Mouse (Mus musculus): ENCODE data around the gene Trrap. TPM values are rescaled to one million over a fixed set of nuclear protein-coding genes. Genes with fewer than 3 reads are reported as not detected.
A peak's percentile ranks its signal among the peaks of the same experiment; 100 is the strongest.

Trrap gene
- polyA plus RNA-seq, 1 experiment from 2014 or later = 47.2 TPM

- 81% methylated on average over 11 of the region's 11 CpGs for WGBS
- H3K36me3 ChIP-seq (ENCODE audit: control insufficient read depth, insufficient read depth) = peaks cover 5% of the 10 kb centered on the region; the same call in 1 of the 2 replicates
- no peak overlapping the region for H3K4me2 ChIP-seq (ENCODE audit: low read depth, low read length)
- H3K9me3 ChIP-seq (replicated peaks; ENCODE audit: control insufficient read depth, low read length) = no peaks in the 10 kb centered on the region
- no peak overlapping the region for H3K4me3 ChIP-seq (ENCODE audit: low read length)
- no peak for ATAC-seq (replicated peaks; ENCODE audit: extremely low read depth, insufficient read depth, low FRiP score)
- no peak overlapping the region for H3K27ac ChIP-seq (ENCODE audit: low read length)
- no peak overlapping the region for H3K9ac ChIP-seq (ENCODE audit: low read length)
- H3K4me1 ChIP-seq (ENCODE audit: control insufficient read depth, insufficient read depth, low read length) = peaks cover 13% of the 10 kb centered on the region
- H3K27me3 ChIP-seq (ENCODE audit: control insufficient read depth, insufficient read depth, low read length) = peaks cover 13% of the 10 kb centered on the region
Measured at GRCm38 (mm10) chr5:144766646-144767045, 886 bp upstream of the Trrap start.

GRCm38 (mm10) chr5:144767911-144768841, 644 bp downstream of the Trrap start:
- peak; percentile 92 for ATAC-seq (replicated peaks; ENCODE audit: extremely low read depth, insufficient read depth, low FRiP score)
- Histone ChIP-seq H3K9ac (ENCODE audit: low read length) (peak overlapping the region; percentile 96), H3K4me1 (ENCODE audit: control insufficient read depth, insufficient read depth, low read length) (peaks cover 13% of the 10 kb centered on the region), H3K27me3 (ENCODE audit: control insufficient read depth, insufficient read depth, low read length) (0 out of 2 replicates have a peak, but pooled peaks cover under 1% of the 10 kb centered on the region), H3K27ac (ENCODE audit: low read length) (peak overlapping the region; percentile 97), H3K4me3 (ENCODE audit: low read length) (peak overlapping the region; percentile 92), H3K36me3 (ENCODE audit: control insufficient read depth, insufficient read depth) (peaks cover 11% of the 10 kb centered on the region; the same call in 1 of the 2 replicates), H3K9me3 (replicated peaks; ENCODE audit: control insufficient read depth, low read length) (no peaks in the 10 kb centered on the region), H3K4me2 (ENCODE audit: low read depth, low read length) (peak overlapping the region; percentile 69)
- WGBS = under 1% methylated on average over 92 of the region's 92 CpGs

- Histone ChIP-seq H3K9ac (ENCODE audit: low read length) (peak overlapping the region; percentile 96), H3K27me3 (ENCODE audit: control insufficient read depth, insufficient read depth, low read length) (no peaks in the 10 kb centered on the region), H3K36me3 (ENCODE audit: control insufficient read depth, insufficient read depth) (peaks cover 13% of the 10 kb centered on the region; the same call in 1 of the 2 replicates), H3K4me1 (ENCODE audit: control insufficient read depth, insufficient read depth, low read length) (peaks cover 13% of the 10 kb centered on the region), H3K4me2 (ENCODE audit: low read depth, low read length) (peak overlapping the region; percentile 69), H3K9me3 (replicated peaks; ENCODE audit: control insufficient read depth, low read length) (no peaks in the 10 kb centered on the region), H3K27ac (ENCODE audit: low read length) (peak overlapping the region; percentile 97), H3K4me3 (ENCODE audit: low read length) (peak overlapping the region; percentile 92)
- ATAC-seq (replicated peaks; ENCODE audit: extremely low read depth, insufficient read depth, low FRiP score) = no peak
- 11% methylated on average over 8 of the region's 8 CpGs for WGBS
Measured at GRCm38 (mm10) chr5:144769067-144769482, 1.5 kb downstream of the Trrap start.

GRCm38 (mm10) chr5:144773231-144773630, 5.7 kb downstream of the Trrap start:
- no peak for ATAC-seq (replicated peaks; ENCODE audit: extremely low read depth, insufficient read depth, low FRiP score)
- Histone ChIP-seq H3K36me3 (ENCODE audit: control insufficient read depth, insufficient read depth) (peaks cover 26% of the 10 kb centered on the region), H3K27me3 (ENCODE audit: control insufficient read depth, insufficient read depth, low read length) (no peaks in the 10 kb centered on the region), H3K4me1 (ENCODE audit: control insufficient read depth, insufficient read depth, low read length) (peaks cover 13% of the 10 kb centered on the region), H3K27ac (ENCODE audit: low read length) (no peak overlapping the region), H3K9ac (ENCODE audit: low read length) (no peak overlapping the region), H3K4me3 (ENCODE audit: low read length) (no peak overlapping the region), H3K4me2 (ENCODE audit: low read depth, low read length) (no peak overlapping the region), H3K9me3 (replicated peaks; ENCODE audit: control insufficient read depth, low read length) (no peaks in the 10 kb centered on the region)
- WGBS = 88% methylated on average over 6 of the region's 6 CpGs

- ATAC-seq (replicated peaks; ENCODE audit: extremely low read depth, insufficient read depth, low FRiP score) = no peak
- Histone ChIP-seq H3K9me3 (replicated peaks; ENCODE audit: control insufficient read depth, low read length) (no peaks in the 10 kb centered on the region), H3K4me2 (ENCODE audit: low read depth, low read length) (no peak overlapping the region), H3K27ac (ENCODE audit: low read length) (no peak overlapping the region), H3K4me1 (ENCODE audit: control insufficient read depth, insufficient read depth, low read length) (no peaks in the 10 kb centered on the region), H3K36me3 (ENCODE audit: control insufficient read depth, insufficient read depth) (peaks cover 74% of the 10 kb centered on the region), H3K9ac (ENCODE audit: low read length) (no peak overlapping the region), H3K27me3 (ENCODE audit: control insufficient read depth, insufficient read depth, low read length) (no peaks in the 10 kb centered on the region), H3K4me3 (ENCODE audit: low read length) (no peak overlapping the region)
- WGBS = 77% methylated on average over 8 of the region's 8 CpGs
Measured at GRCm38 (mm10) chr5:144780654-144781053, 13.1 kb downstream of the Trrap start.

GRCm38 (mm10) chr5:144786464-144786863, 18.9 kb downstream of the Trrap start:
- Histone ChIP-seq H3K36me3 (ENCODE audit: control insufficient read depth, insufficient read depth) (peaks cover 81% of the 10 kb centered on the region), H3K9ac (ENCODE audit: low read length) (no peak overlapping the region), H3K27ac (ENCODE audit: low read length) (no peak overlapping the region), H3K4me3 (ENCODE audit: low read length) (no peak overlapping the region), H3K9me3 (replicated peaks; ENCODE audit: control insufficient read depth, low read length) (no peaks in the 10 kb centered on the region), H3K4me1 (ENCODE audit: control insufficient read depth, insufficient read depth, low read length) (no peaks in the 10 kb centered on the region), H3K27me3 (ENCODE audit: control insufficient read depth, insufficient read depth, low read length) (no peaks in the 10 kb centered on the region), H3K4me2 (ENCODE audit: low read depth, low read length) (no peak overlapping the region)
- WGBS = 95% methylated on average over 18 of the region's 18 CpGs
- ATAC-seq (replicated peaks; ENCODE audit: extremely low read depth, insufficient read depth, low FRiP score) = no peak

- Histone ChIP-seq H3K4me3 (ENCODE audit: low read length) (no peak overlapping the region), H3K9me3 (replicated peaks; ENCODE audit: control insufficient read depth, low read length) (no peaks in the 10 kb centered on the region), H3K9ac (ENCODE audit: low read length) (no peak overlapping the region), H3K4me1 (ENCODE audit: control insufficient read depth, insufficient read depth, low read length) (no peaks in the 10 kb centered on the region), H3K27ac (ENCODE audit: low read length) (no peak overlapping the region), H3K4me2 (ENCODE audit: low read depth, low read length) (no peak overlapping the region), H3K36me3 (ENCODE audit: control insufficient read depth, insufficient read depth) (peaks cover 84% of the 10 kb centered on the region), H3K27me3 (ENCODE audit: control insufficient read depth, insufficient read depth, low read length) (no peaks in the 10 kb centered on the region)
- 83% methylated on average over 5 of the region's 5 CpGs for WGBS
- no peak for ATAC-seq (replicated peaks; ENCODE audit: extremely low read depth, insufficient read depth, low FRiP score)
Measured at GRCm38 (mm10) chr5:144793374-144793773, 25.8 kb downstream of the Trrap start.

- H3K9me3 ChIP-seq (replicated peaks; ENCODE audit: control insufficient read depth, low read length) = no peaks in the 10 kb centered on the region
- ATAC-seq (replicated peaks; ENCODE audit: extremely low read depth, insufficient read depth, low FRiP score) = no peak
- H3K4me3 ChIP-seq (ENCODE audit: low read length) = no peak overlapping the region
- no peak overlapping the region for H3K9ac ChIP-seq (ENCODE audit: low read length)
- H3K4me2 ChIP-seq (ENCODE audit: low read depth, low read length) = no peak overlapping the region
- no peaks in the 10 kb centered on the region for H3K27me3 ChIP-seq (ENCODE audit: control insufficient read depth, insufficient read depth, low read length)
- H3K4me1 ChIP-seq (ENCODE audit: control insufficient read depth, insufficient read depth, low read length) = no peaks in the 10 kb centered on the region
- H3K27ac ChIP-seq (ENCODE audit: low read length) = no peak overlapping the region
- 75% methylated on average over 6 of the region's 6 CpGs for WGBS
- peaks cover 86% of the 10 kb centered on the region for H3K36me3 ChIP-seq (ENCODE audit: control insufficient read depth, insufficient read depth)
Measured at GRCm38 (mm10) chr5:144794687-144795086, 27.2 kb downstream of the Trrap start.

GRCm38 (mm10) chr5:144797116-144797515, 29.6 kb downstream of the Trrap start:
- Histone ChIP-seq H3K36me3 (ENCODE audit: control insufficient read depth, insufficient read depth) (peaks cover 86% of the 10 kb centered on the region), H3K27me3 (ENCODE audit: control insufficient read depth, insufficient read depth, low read length) (no peaks in the 10 kb centered on the region), H3K9ac (ENCODE audit: low read length) (no peak overlapping the region), H3K4me3 (ENCODE audit: low read length) (no peak overlapping the region), H3K4me1 (ENCODE audit: control insufficient read depth, insufficient read depth, low read length) (no peaks in the 10 kb centered on the region), H3K4me2 (ENCODE audit: low read depth, low read length) (no peak overlapping the region), H3K9me3 (replicated peaks; ENCODE audit: control insufficient read depth, low read length) (no peaks in the 10 kb centered on the region), H3K27ac (ENCODE audit: low read length) (no peak overlapping the region)
- WGBS = 93% methylated on average over 7 of the region's 7 CpGs
- no peak for ATAC-seq (replicated peaks; ENCODE audit: extremely low read depth, insufficient read depth, low FRiP score)

All from heart, embryonic 16.5 days (tissue).